Mouse (Mus musculus) liver, adult 2 months (tissue): ENCODE measurements around the gene Cby3. TPM values are rescaled to one million over a fixed set of nuclear protein-coding genes. Genes with fewer than 3 reads are reported as not detected.
"Not testable (repeated sequence)": the region's sequence is repeated elsewhere in the genome, so short reads cannot be mapped to it uniquely, and the experiment has no call there.

Experiments
- DNase-seq: peaks from one replicate; pipeline ENCODE4 v3.0.0-alpha.2; 2011; ENCODE audit warnings: low read depth, low spot score; ENCODE audit errors: extremely low read depth
- H3K27ac ChIP-seq: fragments of 200-500 bp; replicated peaks from 2 replicates; pipeline ENCODE4 v1.5.1; 2012; ENCODE audit warnings: low read depth, mild to moderate bottlenecking, control low read depth, inconsistent platforms, low read length; ENCODE audit not compliant: insufficient read depth
- H3K27me3 ChIP-seq: fragments of 200-500 bp; 2 replicates; pipeline ENCODE4 v1.6.1; 2012; ENCODE audit warnings: mild to moderate bottlenecking, moderate library complexity, low read length, inconsistent platforms; ENCODE audit not compliant: control insufficient read depth, insufficient read depth
- H3K36me3 ChIP-seq: fragments of 200-500 bp; 2 replicates; pipeline ENCODE4 v1.6.1; 2012; ENCODE audit warnings: low read length, inconsistent platforms; ENCODE audit not compliant: control insufficient read depth, insufficient read depth
- H3K4me1 ChIP-seq: fragments of 200-500 bp; 2 replicates; pipeline ENCODE4 v1.6.1; 2011; ENCODE audit warnings: low read length; ENCODE audit not compliant: control insufficient read depth, insufficient read depth
- H3K4me3 ChIP-seq: fragments of 200-500 bp; 2 replicates; pipeline ENCODE4 v1.5.1; 2011; ENCODE audit warnings: low read depth, mild to moderate bottlenecking, control low read depth, low read length, moderate library complexity; ENCODE audit not compliant: insufficient read depth
- H3K79me2 ChIP-seq: fragments of 200-500 bp; 2 replicates; pipeline ENCODE4 v1.6.1; 2012; ENCODE audit warnings: inconsistent platforms, mild to moderate bottlenecking, low read length, moderate library complexity; ENCODE audit not compliant: control insufficient read depth, insufficient read depth
- H3K9ac ChIP-seq: fragments of 200-500 bp; 2 replicates; pipeline ENCODE4 v1.6.1; 2012; ENCODE audit warnings: low read depth, mild to moderate bottlenecking, control low read depth, inconsistent platforms, low read length
- CTCF ChIP-seq: fragments of 200-500 bp; IDR thresholded peaks from 2 replicates; pipeline ENCODE4 v1.5.1; 2011; ENCODE audit warnings: low read depth, low read length, control low read depth
- POLR2A ChIP-seq: fragments of 200-500 bp; IDR thresholded peaks from 2 replicates; pipeline ENCODE4 v1.6.1; 2011; ENCODE audit warnings: low read length, control low read depth; ENCODE audit not compliant: insufficient read depth; ENCODE audit errors: extremely low read depth
- WGBS: fragments of 180-500 bp; shearing (Covaris S2); methylation state at CpG from one replicate; pipeline ENCODE4 v1.1.7; 2018; 5-methylcytosine and 5-hydroxymethylcytosine counted together
- polyA plus RNA-seq: library from polyadenylated mRNA; depleted of rRNA; stranded (reverse); fragments of >200 nt; gene quantifications from 2 replicates; pipeline ENCODE4 v1.2.3, GENCODE M21; 2012; rRNA removed
- total RNA-seq: library from RNA; depleted of rRNA; stranded (reverse); fragments of >200 nt; gene quantifications from 2 replicates; pipeline ENCODE4 v1.2.3, GENCODE M21; 2014; rRNA removed

The Cby3 gene
- total RNA-seq (not detected in 2 replicates), polyA plus RNA-seq (not detected in 2 replicates)

DNA sequence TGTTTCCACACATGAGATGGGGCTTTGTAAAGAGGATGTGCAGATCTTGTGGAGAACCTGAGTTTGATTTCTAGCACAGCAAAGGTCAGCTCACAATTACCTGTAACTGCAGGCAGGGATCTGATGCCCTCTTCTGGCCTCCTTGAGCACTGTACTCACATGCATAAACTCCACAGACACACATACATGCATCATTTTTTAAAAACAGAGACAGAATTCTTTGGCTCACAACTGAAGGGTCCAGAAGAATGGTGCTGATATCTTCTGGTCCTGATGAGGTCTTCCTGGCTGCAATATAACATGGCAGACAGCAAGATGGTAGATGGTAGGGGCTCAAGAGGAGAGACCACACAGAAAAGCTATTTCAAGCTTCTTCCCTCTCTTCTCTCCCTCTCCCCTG, at the start of gene Cby3:
Gene Cby3 (plus strand): TSS at position 301 of the 400 bp plus-strand sequence.
- H3K4me1 ChIP-seq = peaks cover 6% of the 10 kb centered on the region
- no peak for TF ChIP-seq CTCF
- no peak for TF ChIP-seq POLR2A
- no peaks in the 10 kb centered on the region for H3K36me3 ChIP-seq
- no peak for DNase-seq
- H3K27ac ChIP-seq = peak within 1 kb of the TSS; percentile 42
- no peak within 1 kb of the TSS for H3K4me3 ChIP-seq
- no peak within 1 kb of the TSS for H3K9ac ChIP-seq
- no peaks in the 10 kb centered on the region for H3K27me3 ChIP-seq
- no peaks in the 10 kb centered on the region for H3K79me2 ChIP-seq

DNA sequence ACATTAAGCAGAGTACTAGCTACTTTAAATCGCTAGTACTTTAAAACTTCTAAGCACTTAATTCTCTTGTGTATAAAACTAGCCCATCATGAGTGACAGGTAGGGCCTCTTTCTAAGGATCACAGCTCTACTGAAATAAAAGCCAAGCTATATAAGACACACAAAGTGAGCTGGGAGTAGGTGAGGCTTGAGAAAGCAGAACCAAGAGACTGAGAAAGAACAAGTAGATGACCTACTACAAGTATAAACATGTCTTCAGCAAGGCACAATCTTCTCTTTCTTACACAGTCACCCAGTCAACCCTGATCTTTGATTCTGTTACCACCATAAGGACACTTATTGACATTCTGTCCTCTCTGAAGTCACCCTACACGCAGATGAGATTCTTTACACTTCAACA, 41.5 kb upstream of the Cby3 start:
- TF ChIP-seq POLR2A (no peak), CTCF (no peak)
- DNase-seq = no peak

DNA sequence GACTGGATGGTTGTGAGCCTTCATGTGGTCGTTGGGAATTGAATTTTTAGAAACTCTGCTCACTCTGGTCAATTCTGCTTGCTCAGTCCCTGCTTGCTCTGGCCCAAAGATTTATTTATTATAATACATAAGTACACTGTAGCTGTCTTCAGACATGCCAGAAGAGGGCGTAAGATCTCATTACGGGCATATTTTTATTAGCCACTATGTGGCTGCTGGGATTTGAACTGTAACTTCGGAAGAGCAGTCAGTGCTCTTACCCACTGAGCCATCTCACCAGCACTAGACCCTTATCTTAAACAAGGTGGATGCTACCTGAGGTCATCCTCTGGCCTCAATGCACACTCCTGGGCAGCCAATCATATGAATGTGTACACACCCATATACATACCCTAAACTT, 34.9 kb upstream of the Cby3 start:
- Histone ChIP-seq H3K79me2 (peaks cover 37% of the 10 kb centered on the region; the same call in 1 of the 2 replicates), H3K36me3 (peaks cover 13% of the 10 kb centered on the region), H3K4me1 (peaks cover 18% of the 10 kb centered on the region; the same call in 1 of the 2 replicates)
- not testable (repeated sequence) for DNase-seq, H3K4me3 ChIP-seq, H3K27me3 ChIP-seq, H3K9ac ChIP-seq, H3K27ac ChIP-seq
- 81% methylated on average over 4 of the region's 4 CpGs for WGBS

More for the DNA sequence above, 41.5 kb upstream of the Cby3 start:
- Histone ChIP-seq H3K4me1 (peaks cover 3% of the 10 kb centered on the region; the same call in 1 of the 2 replicates), H3K9ac (no peak overlapping the region), H3K4me3 (no peak overlapping the region), H3K27ac (no peak overlapping the region), H3K79me2 (peaks cover 11% of the 10 kb centered on the region; the same call in 1 of the 2 replicates), H3K27me3 (no peaks in the 10 kb centered on the region), H3K36me3 (peaks cover 39% of the 10 kb centered on the region)
- 69% methylated on average over 2 of the region's 2 CpGs for WGBS

DNA sequence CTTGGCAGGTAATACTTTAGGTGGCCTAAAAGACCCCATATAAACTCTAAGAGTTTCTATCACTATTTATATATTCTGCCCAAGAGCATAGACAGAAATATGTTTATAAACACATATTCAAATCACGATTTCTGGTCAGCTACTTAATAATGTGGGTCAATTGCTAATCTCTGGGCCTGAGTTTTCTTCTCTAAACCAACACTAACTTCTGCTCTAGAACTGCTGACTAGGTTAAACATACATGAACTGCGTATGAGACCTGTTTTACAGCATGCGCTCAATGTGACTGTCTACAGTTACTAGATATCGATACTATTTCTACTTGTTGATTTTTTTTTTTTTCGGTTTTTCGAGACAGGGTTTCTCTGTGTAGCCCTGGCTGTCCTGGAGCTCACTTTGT, 33.0 kb upstream of the Cby3 start:
- TF ChIP-seq POLR2A (no peak), CTCF (no peak)
- no peak overlapping the region for H3K9ac ChIP-seq
- no peak for DNase-seq
- no peak overlapping the region for H3K27ac ChIP-seq
- H3K4me1 ChIP-seq = peaks cover 18% of the 10 kb centered on the region; the same call in 1 of the 2 replicates
- H3K36me3 ChIP-seq = peaks cover 13% of the 10 kb centered on the region
- peaks cover 47% of the 10 kb centered on the region; the same call in 1 of the 2 replicates for H3K79me2 ChIP-seq
- WGBS = 68% methylated on average over 6 of the region's 6 CpGs
- no peaks in the 10 kb centered on the region for H3K27me3 ChIP-seq
- no peak overlapping the region for H3K4me3 ChIP-seq

DNA sequence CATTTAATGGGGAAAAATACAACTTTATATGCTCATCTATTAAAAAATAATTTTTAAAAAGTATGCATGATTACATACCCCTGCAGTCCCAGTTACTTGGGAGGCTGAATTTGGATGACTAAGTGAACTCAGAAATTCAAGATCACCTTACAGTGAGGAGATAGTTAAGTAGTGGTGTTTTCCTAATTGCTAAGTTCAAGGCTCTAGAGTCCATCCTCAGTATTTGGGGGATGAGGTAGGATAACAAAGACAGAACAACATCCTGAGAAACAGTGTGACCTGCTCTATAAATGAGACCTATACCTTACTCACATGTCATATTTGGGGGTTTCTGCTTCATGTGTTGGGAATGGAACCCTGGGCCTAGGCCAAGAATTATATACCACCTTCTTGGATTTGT, 31.9 kb upstream of the Cby3 start:
- no peak for DNase-seq
- Histone ChIP-seq H3K79me2 (peaks cover 43% of the 10 kb centered on the region; the same call in 1 of the 2 replicates), H3K27me3 (no peaks in the 10 kb centered on the region), H3K36me3 (peaks cover 13% of the 10 kb centered on the region), H3K27ac (no peak overlapping the region), H3K9ac (no peak overlapping the region), H3K4me3 (no peak overlapping the region), H3K4me1 (peaks cover 17% of the 10 kb centered on the region; the same call in 1 of the 2 replicates)
- no peak for TF ChIP-seq POLR2A
- TF ChIP-seq CTCF = no peak

DNA sequence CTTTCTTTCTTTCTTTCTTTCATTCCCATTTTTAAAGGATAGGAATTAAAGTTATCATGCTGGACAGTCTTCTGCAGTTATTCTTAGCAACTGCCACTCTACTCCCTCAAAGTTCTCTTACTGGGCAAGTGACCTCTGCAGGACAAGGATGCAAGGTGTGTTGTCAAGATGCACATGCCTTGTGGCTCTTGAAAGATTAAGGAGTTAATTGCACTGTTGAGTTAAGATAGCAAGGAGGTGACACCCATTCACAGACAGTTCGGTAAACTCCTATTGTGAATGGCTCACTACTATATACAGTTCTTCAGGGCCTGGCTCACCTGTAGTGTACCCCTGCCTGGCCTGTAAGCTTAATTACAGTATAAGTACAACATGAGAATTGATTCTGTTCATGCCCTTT, 30.4 kb upstream of the Cby3 start:
- WGBS = 5% methylated on average over 1 of the region's 1 CpGs
- TF ChIP-seq CTCF (no peak), POLR2A (no peak)

More for the DNA sequence above, 30.4 kb upstream of the Cby3 start:
- peak overlapping the region; percentile 50 for H3K9ac ChIP-seq
- no peak overlapping the region for H3K27ac ChIP-seq
- H3K79me2 ChIP-seq = peaks cover 34% of the 10 kb centered on the region; the same call in 1 of the 2 replicates
- peak overlapping the region; percentile 80; the same call in 1 of the 2 replicates for H3K4me3 ChIP-seq
- H3K27me3 ChIP-seq = no peaks in the 10 kb centered on the region
- H3K36me3 ChIP-seq = peaks cover 8% of the 10 kb centered on the region
- peaks cover 15% of the 10 kb centered on the region; the same call in 1 of the 2 replicates for H3K4me1 ChIP-seq
- DNase-seq = no peak
